Mouse (Mus musculus) spleen, adult 2 months (tissue): ENCODE measurements around the gene 1810049J17Rik. TPM values are rescaled to one million over a fixed set of nuclear protein-coding genes. Genes with fewer than 3 reads are reported as not detected.

ENCODE experiments used
- DNase-seq, 2 experiments: peaks; one replicate each; pipeline versions ENCODE4 v3.0.0 to v3.0.0-alpha.2; 2012 to 2021; ENCODE audit warnings: low spot score in 2 of 2, low read depth in 1 of 2
- H3K27ac ChIP-seq: fragments of 200-500 bp; 2 replicates; pipeline ENCODE4 v1.5.1; 2012; ENCODE audit warnings: low read length, inconsistent platforms; ENCODE audit not compliant: insufficient read depth
- H3K27me3 ChIP-seq: fragments of 200-500 bp; 2 replicates; pipeline ENCODE4 v1.6.1; 2012; ENCODE audit warnings: mild to moderate bottlenecking, moderate library complexity, low read length, inconsistent platforms; ENCODE audit not compliant: control insufficient read depth, insufficient read depth
- H3K36me3 ChIP-seq: fragments of 200-500 bp; 2 replicates; pipeline ENCODE4 v1.6.1; 2012; ENCODE audit warnings: mild to moderate bottlenecking, low read length, inconsistent platforms; ENCODE audit not compliant: control insufficient read depth, insufficient read depth
- H3K4me1 ChIP-seq: fragments of 200-500 bp; 2 replicates; pipeline ENCODE4 v1.6.1; 2011; ENCODE audit warnings: inconsistent platforms; ENCODE audit not compliant: control insufficient read depth, insufficient read depth, insufficient read length
- H3K4me3 ChIP-seq: fragments of 200-500 bp; 2 replicates; pipeline ENCODE4 v1.5.1; 2011; ENCODE audit warnings: mild to moderate bottlenecking, inconsistent platforms; ENCODE audit not compliant: insufficient read depth, insufficient read length; ENCODE audit errors: extremely low read depth
- CTCF ChIP-seq: fragments of 200-500 bp; IDR thresholded peaks from 2 replicates; pipeline ENCODE4 v1.5.1; 2011; ENCODE audit warnings: mild to moderate bottlenecking, inconsistent platforms; ENCODE audit not compliant: insufficient read depth, insufficient read length, insufficient replicate concordance; ENCODE audit errors: extremely low read depth
- POLR2A ChIP-seq: fragments of 200-500 bp; IDR thresholded peaks from 2 replicates; pipeline ENCODE4 v1.6.1; 2011; ENCODE audit warnings: low read depth, low read length, inconsistent platforms
- WGBS: fragments of 180-500 bp; shearing (Covaris S2); methylation state at CpG from one replicate; pipeline ENCODE4 v1.1.7; 2018; 5-methylcytosine and 5-hydroxymethylcytosine counted together
- polyA plus RNA-seq: library from polyadenylated mRNA; depleted of rRNA; stranded (reverse); fragments of >200 nt; gene quantifications from 2 replicates; pipeline ENCODE4 v1.2.3, GENCODE M21; 2012

Gene 1810049J17Rik
- polyA plus RNA-seq, 1 experiment, result not detected

- H3K36me3 ChIP-seq, result peaks cover 21% of the 10 kb centered on the region
- 55% methylated on average over 3 of the region's 3 CpGs for WGBS
- DNase-seq, result no peak
These were observed 27.3 kb upstream of the 1810049J17Rik start for GRCm38 (mm10) chr15:12348950-12349349.

GRCm38 (mm10) chr15:12346916-12347315, 25.2 kb upstream of the 1810049J17Rik start:
- peaks cover 17% of the 10 kb centered on the region for H3K36me3 ChIP-seq
- H3K27me3 ChIP-seq, result no peaks in the 10 kb centered on the region
- H3K27ac ChIP-seq, result no peak overlapping the region
- no peak overlapping the region for H3K4me3 ChIP-seq
- DNase-seq, result no peak
- peaks cover 4% of the 10 kb centered on the region; the same call in 1 of the 2 replicates for H3K4me1 ChIP-seq
- 92% methylated on average over 3 of the region's 3 CpGs for WGBS
- TF ChIP-seq CTCF (no peak), POLR2A (no peak)

More at GRCm38 (mm10) chr15:12348950-12349349, 27.3 kb upstream of the 1810049J17Rik start:
- Histone ChIP-seq H3K27me3 (no peaks in the 10 kb centered on the region), H3K4me1 (peaks cover 4% of the 10 kb centered on the region; the same call in 1 of the 2 replicates), H3K27ac (no peak overlapping the region), H3K4me3 (no peak overlapping the region)
- no peak for TF ChIP-seq CTCF
- TF ChIP-seq POLR2A, result no peak

GRCm38 (mm10) chr15:12341401-12341758, 19.7 kb upstream of the 1810049J17Rik start:
- DNase-seq, result no peak
- H3K27ac ChIP-seq, result no peak overlapping the region
- 88% methylated on average over 4 of the region's 4 CpGs for WGBS
- H3K4me3 ChIP-seq, result no peak overlapping the region
- H3K4me1 ChIP-seq, result peaks cover 1% of the 10 kb centered on the region; the same call in 1 of the 2 replicates
- TF ChIP-seq POLR2A (no peak), CTCF (no peak)
- H3K27me3 ChIP-seq, result no peaks in the 10 kb centered on the region
- peaks cover 8% of the 10 kb centered on the region for H3K36me3 ChIP-seq

GRCm38 (mm10) chr15:12340536-12341400, 19.1 kb upstream of the 1810049J17Rik start:
- DNase-seq, result no peak
- Histone ChIP-seq H3K27me3 (no peaks in the 10 kb centered on the region), H3K4me3 (no peak overlapping the region), H3K36me3 (peaks cover 8% of the 10 kb centered on the region), H3K27ac (no peak overlapping the region), H3K4me1 (peaks cover 3% of the 10 kb centered on the region; the same call in 1 of the 2 replicates)
- TF ChIP-seq POLR2A, result no peak
- no peak for TF ChIP-seq CTCF
- 87% methylated on average over 5 of the region's 5 CpGs for WGBS

- Histone ChIP-seq H3K27ac (no peak overlapping the region), H3K27me3 (no peaks in the 10 kb centered on the region), H3K36me3 (peaks cover 1% of the 10 kb centered on the region; the same call in 1 of the 2 replicates), H3K4me1 (peaks cover 6% of the 10 kb centered on the region; the same call in 1 of the 2 replicates), H3K4me3 (no peak overlapping the region)
- TF ChIP-seq POLR2A (no peak), CTCF (no peak)
- DNase-seq, result no peak
- 79% methylated on average over 3 of the region's 3 CpGs for WGBS
These were observed 16.1 kb upstream of the 1810049J17Rik start for GRCm38 (mm10) chr15:12337779-12338137.

- no peak overlapping the region for H3K27ac ChIP-seq
These were observed 15.5 kb upstream of the 1810049J17Rik start for GRCm38 (mm10) chr15:12337030-12337778.

More at GRCm38 (mm10) chr15:12337030-12337778, 15.5 kb upstream of the 1810049J17Rik start:
- TF ChIP-seq CTCF (no peak), POLR2A (no peak)
- Histone ChIP-seq H3K4me3 (no peak overlapping the region), H3K27me3 (no peaks in the 10 kb centered on the region), H3K4me1 (peaks cover 6% of the 10 kb centered on the region; the same call in 1 of the 2 replicates), H3K36me3 (peaks cover 1% of the 10 kb centered on the region; the same call in 1 of the 2 replicates)
- 82% methylated on average over 4 of the region's 4 CpGs for WGBS
- no peak for DNase-seq
